8 mouse cellular contexts compared by ENCODE assay signal in genomic region chr2:125781006-125781405, GRCm38 (mm10). TPM values are rescaled to one million over a fixed set of nuclear protein-coding genes. Genes with fewer than 3 reads are reported as not detected.
A peak's percentile ranks its signal among the peaks of the same experiment; 100 is the strongest.
DNase-seq lines count a peak whose midpoint lies in the region; ATAC-seq and TF ChIP-seq lines count a peak whose summit lies in the region.

No protein-coding gene starts in this region.

- no peaks in the 10 kb centered on the region; the same call in 1 of the 2 replicates for H3K36me3 ChIP-seq in heart, postnatal 0 days (replicated peaks; ENCODE audit: control insufficient read depth, insufficient read depth, low read length)
- no peaks in the 10 kb centered on the region for H3K36me3 ChIP-seq in heart, embryonic 10.5 days
- no peaks in the 10 kb centered on the region for H3K36me3 ChIP-seq in forebrain, embryonic 12.5 days (replicated peaks)
- H3K36me3 ChIP-seq in liver, embryonic 16.5 days (ENCODE audit: control insufficient read depth, insufficient read depth) = no peaks in the 10 kb centered on the region

- 61% methylated on average over 2 of the region's 2 CpGs for WGBS in heart, postnatal 0 days
- 64% methylated on average over 2 of the region's 2 CpGs for WGBS in heart, embryonic 10.5 days
- WGBS in forebrain, embryonic 12.5 days = 79% methylated on average over 2 of the region's 2 CpGs
- 61% methylated on average over 2 of the region's 2 CpGs for WGBS in liver, embryonic 16.5 days (ENCODE audit: insufficient replicate concordance)

- H3K27me3 ChIP-seq in heart, postnatal 0 days (ENCODE audit: control insufficient read depth, insufficient read depth, low read length) = no peaks in the 10 kb centered on the region
- H3K27me3 ChIP-seq in heart, embryonic 10.5 days (ENCODE audit: insufficient read depth, poor library complexity, severe bottlenecking) = no peaks in the 10 kb centered on the region
- H3K27me3 ChIP-seq in forebrain, embryonic 12.5 days = no peaks in the 10 kb centered on the region
- no peaks in the 10 kb centered on the region for H3K27me3 ChIP-seq in liver, embryonic 16.5 days (ENCODE audit: control insufficient read depth, insufficient read depth, low read depth, low read length)

- no peak overlapping the region for H3K27ac ChIP-seq in heart, postnatal 0 days (ENCODE audit: low read depth)
- H3K27ac ChIP-seq in heart, embryonic 10.5 days = no peak overlapping the region
- no peak overlapping the region for H3K27ac ChIP-seq in forebrain, embryonic 12.5 days
- H3K27ac ChIP-seq in liver, embryonic 16.5 days (ENCODE audit: low read length) = no peak overlapping the region

- intact Hi-C loops in left cerebral cortex, postnatal 36 days (cut with DNase I) = loop anchor here (5.0 kb wide), 2 partner anchors 46 to 109 kb away; partner anchors contain the start of gene Eid1

- H3K9me3 ChIP-seq in heart, postnatal 0 days (replicated peaks; ENCODE audit: control insufficient read depth, low read length) = no peaks in the 10 kb centered on the region
- no peaks in the 10 kb centered on the region for H3K9me3 ChIP-seq in heart, embryonic 10.5 days
- no peaks in the 10 kb centered on the region for H3K9me3 ChIP-seq in forebrain, embryonic 12.5 days
- no peaks in the 10 kb centered on the region for H3K9me3 ChIP-seq in liver, embryonic 16.5 days (replicated peaks; ENCODE audit: control insufficient read depth, low read length)

- peak overlapping the region; percentile 90; the same call in 1 of the 2 replicates for H3K9ac ChIP-seq in heart, postnatal 0 days (replicated peaks; ENCODE audit: low read depth, low read length)
- peak overlapping the region; percentile 95; the same call in 1 of the 2 replicates for H3K9ac ChIP-seq in forebrain, embryonic 12.5 days
- no peak overlapping the region for H3K9ac ChIP-seq in liver, embryonic 16.5 days (ENCODE audit: low read depth, low read length)

- H3K4me1 ChIP-seq in heart, postnatal 0 days (ENCODE audit: control insufficient read depth, insufficient read depth) = peaks cover 19% of the 10 kb centered on the region
- peaks cover 14% of the 10 kb centered on the region for H3K4me1 ChIP-seq in heart, embryonic 10.5 days
- H3K4me1 ChIP-seq in forebrain, embryonic 12.5 days = peaks cover 18% of the 10 kb centered on the region
- H3K4me1 ChIP-seq in liver, embryonic 16.5 days (ENCODE audit: control insufficient read depth, low read depth, low read length) = peaks cover 17% of the 10 kb centered on the region

- H3K4me3 ChIP-seq in heart, postnatal 0 days (ENCODE audit: low read depth, low read length) = peak overlapping the region; percentile 84; the same call in 1 of the 2 replicates
- H3K4me3 ChIP-seq in heart, embryonic 10.5 days = no peak overlapping the region
- 0 out of 2 replicates have a peak overlapping the region, but pooled peaks have one; percentile 94 for H3K4me3 ChIP-seq in forebrain, embryonic 12.5 days (replicated peaks)
- H3K4me3 ChIP-seq in liver, embryonic 16.5 days (ENCODE audit: low read depth, low read length) = no peak overlapping the region

- no peak for TF ChIP-seq CTCF in heart, postnatal 0 days (IDR thresholded peaks at IDR 0.05; ENCODE audit: low read depth)

- H3K4me2 ChIP-seq in heart, postnatal 0 days (ENCODE audit: low read depth, low read length) = peak overlapping the region; percentile 68
- H3K4me2 ChIP-seq in forebrain, embryonic 12.5 days = peak overlapping the region; percentile 71
- peak overlapping the region; percentile 73; the same call in 1 of the 2 replicates for H3K4me2 ChIP-seq in liver, embryonic 16.5 days (ENCODE audit: low read depth, low read length)

- TF ChIP-seq EP300 in heart, postnatal 0 days (IDR thresholded peaks at IDR 0.05; ENCODE audit: low read depth) = no peak

- no peak for DNase-seq in heart, postnatal 0 days (ENCODE audit: low spot score)
- no peak for DNase-seq in heart, embryonic 10.5 days (ENCODE audit: low spot score)
- peak; percentile 63 for DNase-seq in Muller cell, postnatal 12 days (ENCODE audit: inconsistent ontology term)
- DNase-seq in urinary bladder, postnatal 36 days (ENCODE audit: low spot score in 2 of 2) = no peak
- DNase-seq in adrenal gland, postnatal 14 days = no peak
- DNase-seq in left cerebral cortex, postnatal 36 days (ENCODE audit: low spot score in 2 of 2) = no peak

- no peak for ATAC-seq in heart, postnatal 0 days (ENCODE audit: insufficient read depth, low read depth)
- no peak for ATAC-seq in forebrain, embryonic 12.5 days (ENCODE audit: low FRiP score)
- ATAC-seq in liver, embryonic 16.5 days (ENCODE audit: low read depth) = no peak

RNA-seq across cellular contexts. Expression of gene Secisbp2l, which starts 1.7 kb away (rescaled TPM):
- total RNA-seq in heart, postnatal 0 days (2014; rRNA removed; ENCODE audit: low replicate concordance) = 15.6 and 44.3 TPM in 2 replicates
- polyA plus RNA-seq in heart, postnatal 0 days (2015; fragmentation: Nextera tagmentation; extraction: Ambion mirVana) = 9.9 and 10.5 TPM in 2 replicates
- 12.6 and 15.0 TPM in 2 replicates for polyA plus RNA-seq in heart, embryonic 10.5 days (2016; fragmentation: Nextera tagmentation; extraction: Ambion mirVana)
- polyA plus RNA-seq in forebrain, embryonic 12.5 days (2016; fragmentation: Nextera tagmentation; extraction: Ambion mirVana) = 30.1 and 31.1 TPM in 2 replicates
- polyA plus RNA-seq in liver, embryonic 16.5 days (2015; fragmentation: Nextera tagmentation; extraction: Ambion mirVana) = 5.3 and 5.4 TPM in 2 replicates
- total RNA-seq in adrenal gland, postnatal 14 days (2021) = 52.9 and 56.7 TPM in 2 replicates
- 100 to 1,000 TPM; 103 to 107 TPM for total RNA-seq in left cerebral cortex, postnatal 36 days (2021)

RNA-seq across cellular contexts. Expression of gene Shc4, which starts 57.1 kb away (rescaled TPM):
- 1.2 and 4.4 TPM in 2 replicates for total RNA-seq in heart, postnatal 0 days (2014; rRNA removed; ENCODE audit: low replicate concordance)
- polyA plus RNA-seq in heart, postnatal 0 days (2015; fragmentation: Nextera tagmentation; extraction: Ambion mirVana) = 0.44 and 0.49 TPM in 2 replicates
- 1.5 and 2.2 TPM in 2 replicates for polyA plus RNA-seq in heart, embryonic 10.5 days (2016; fragmentation: Nextera tagmentation; extraction: Ambion mirVana)
- 1.5 TPM in 2 replicates for polyA plus RNA-seq in forebrain, embryonic 12.5 days (2016; fragmentation: Nextera tagmentation; extraction: Ambion mirVana)
- 0.64 and 0.77 TPM in 2 replicates for polyA plus RNA-seq in liver, embryonic 16.5 days (2015; fragmentation: Nextera tagmentation; extraction: Ambion mirVana)
- total RNA-seq in adrenal gland, postnatal 14 days (2021) = 3.0 and 3.9 TPM in 2 replicates
- total RNA-seq in left cerebral cortex, postnatal 36 days (2021) = 1 to 10 TPM; 5.3 to 5.7 TPM

Comparison
In these comparisons a context has a peak if more than half of its experiments do, and no peak if none do; other contexts are left out.
1. H3K4me3 ChIP-seq: peak in heart, postnatal 0 days (single experiment) and forebrain, embryonic 12.5 days (single experiment); none in heart, embryonic 10.5 days (single experiment) and liver, embryonic 16.5 days (single experiment).
2. Peak in every context shown above with its lines, with median percentiles within 50 percentile points of each other: H3K4me2 ChIP-seq.